In genomic region chr8:118144546-118144945, GRCm38 (mm10) we compare ENCODE assay signal across 27 mouse cellular contexts.
DNase-seq lines count a peak whose midpoint lies in the region; ATAC-seq and TF ChIP-seq lines count a peak whose summit lies in the region.
"Had no signal": no experiment of that assay in that cellular context is flagged by ENCODE, and none has a peak within 500 bp of the region (broad histone marks: within the 10 kb centered on the region; RNA-seq: fewer than 3 reads in every experiment).

No protein-coding gene starts in this region.

- H3K27ac ChIP-seq in embryonic facial prominence, embryonic 14.5 days (replicated peaks; ENCODE audit: low read depth, low read length): no peak overlapping the region
- no peak overlapping the region for H3K27ac ChIP-seq in embryonic facial prominence, embryonic 10.5 days (replicated peaks)
- no peak overlapping the region for H3K27ac ChIP-seq in left cerebral cortex, adult 2 months
- H3K27ac ChIP-seq: embryonic facial prominence, embryonic 12.5 days; forebrain, embryonic 12.5 days; heart, embryonic 13.5 days; kidney, embryonic 15.5 days; midbrain, embryonic 15.5 days; neural tube, embryonic 13.5 days; stomach, embryonic 15.5 days had no signal

- intact Hi-C loops in left cerebral cortex, postnatal 4 days (cut with DNase I): no loop called here
- intact Hi-C loops in left cerebral cortex, adult 2 months (cut with DNase I): no loop called here
- intact Hi-C loops in gastrocnemius, postnatal 14 days (cut with DNase I; ENCODE audit: low total_unique reads): no loop called here

- no peaks in the 10 kb centered on the region for H3K27me3 ChIP-seq in embryonic facial prominence, embryonic 14.5 days (replicated peaks; ENCODE audit: control insufficient read depth, insufficient read depth, low read length)
- H3K27me3 ChIP-seq in embryonic facial prominence, embryonic 10.5 days (replicated peaks; ENCODE audit: low read depth, poor library complexity, severe bottlenecking): no peaks in the 10 kb centered on the region
- H3K27me3 ChIP-seq: embryonic facial prominence, embryonic 12.5 days; forebrain, embryonic 12.5 days; heart, embryonic 13.5 days; kidney, embryonic 15.5 days; megakaryocyte, embryonic 14.5 days; midbrain, embryonic 15.5 days; neural tube, embryonic 13.5 days; stomach, embryonic 15.5 days had no signal

- DNase-seq in embryonic facial prominence, embryonic 14.5 days (ENCODE audit: low spot score): peak; percentile 10
- DNase-seq in embryonic facial prominence, embryonic 10.5 days (ENCODE audit: low spot score): no peak
- DNase-seq in left cerebral cortex, postnatal 4 days: peak; percentile 66
- DNase-seq in left cerebral cortex, adult 2 months (ENCODE audit: extremely low spot score in 1 of 2, low spot score in 2 of 2): no peak
- peak; percentile 7 for DNase-seq in cerebellum, adult 8-10 months
- DNase-seq in retina, embryonic 14.5 days (ENCODE audit: low spot score): peak; percentile 33
- no peak for DNase-seq in gastrocnemius, postnatal 4 days (ENCODE audit: low spot score in 2 of 2)
- no peak for DNase-seq in gastrocnemius, postnatal 14 days
- DNase-seq: adrenal gland, postnatal 14 days; gastrocnemius, postnatal 10 days; heart, adult 18-20 months; layer of hippocampus, adult 9-11 months; lung, adult 18-20 months; right cerebral cortex, adult 18-20 months; thymus, postnatal 25 days had no signal

- no peak overlapping the region for H3K4me3 ChIP-seq in embryonic facial prominence, embryonic 14.5 days (ENCODE audit: low read depth, low read length)
- no peak overlapping the region for H3K4me3 ChIP-seq in embryonic facial prominence, embryonic 10.5 days
- H3K4me3 ChIP-seq in left cerebral cortex, adult 2 months: no peak overlapping the region
- H3K4me3 ChIP-seq: embryonic facial prominence, embryonic 12.5 days; erythroblast, embryonic 14.5 days; forebrain, embryonic 12.5 days; heart, embryonic 13.5 days; kidney, embryonic 15.5 days; megakaryocyte, embryonic 14.5 days; midbrain, embryonic 15.5 days; myocyte; neural tube, embryonic 13.5 days; stomach, embryonic 15.5 days had no signal

- WGBS in embryonic facial prominence, embryonic 14.5 days: 56% methylated on average over 5 of the region's 5 CpGs
- WGBS in embryonic facial prominence, embryonic 10.5 days: 89% methylated on average over 5 of the region's 5 CpGs

- H3K9ac ChIP-seq in embryonic facial prominence, embryonic 14.5 days (ENCODE audit: low read depth, low read length): no peak overlapping the region
- H3K9ac ChIP-seq: embryonic facial prominence, embryonic 12.5 days; forebrain, embryonic 12.5 days; heart, embryonic 13.5 days; kidney, embryonic 15.5 days; midbrain, embryonic 15.5 days; neural tube, embryonic 13.5 days; stomach, embryonic 15.5 days had no signal

- H3K9me3 ChIP-seq in embryonic facial prominence, embryonic 14.5 days (ENCODE audit: control insufficient read depth, low read length): no peaks in the 10 kb centered on the region
- no peaks in the 10 kb centered on the region for H3K9me3 ChIP-seq in embryonic facial prominence, embryonic 10.5 days
- H3K9me3 ChIP-seq: embryonic facial prominence, embryonic 12.5 days; forebrain, embryonic 12.5 days; heart, embryonic 13.5 days; kidney, embryonic 15.5 days; midbrain, embryonic 15.5 days; neural tube, embryonic 13.5 days; stomach, embryonic 15.5 days had no signal

- no peak for TF ChIP-seq CTCF in left cerebral cortex, adult 2 months (IDR thresholded peaks at IDR 0.05)

- ATAC-seq in embryonic facial prominence, embryonic 14.5 days (ENCODE audit: low read depth): no peak
- ATAC-seq: intestine, postnatal 0 days; midbrain, embryonic 15.5 days had no signal

- H3K36me3 ChIP-seq in embryonic facial prominence, embryonic 14.5 days (ENCODE audit: control insufficient read depth, insufficient read depth, low read length): no peaks in the 10 kb centered on the region
- no peaks in the 10 kb centered on the region for H3K36me3 ChIP-seq in embryonic facial prominence, embryonic 10.5 days (replicated peaks)
- H3K36me3 ChIP-seq: embryonic facial prominence, embryonic 12.5 days; forebrain, embryonic 12.5 days; heart, embryonic 13.5 days; kidney, embryonic 15.5 days; midbrain, embryonic 15.5 days; neural tube, embryonic 13.5 days; stomach, embryonic 15.5 days had no signal

- peaks cover 3% of the 10 kb centered on the region; the same call in 1 of the 2 replicates for H3K4me1 ChIP-seq in embryonic facial prominence, embryonic 14.5 days (ENCODE audit: control insufficient read depth, insufficient read depth, low read length)
- H3K4me1 ChIP-seq in embryonic facial prominence, embryonic 10.5 days: peaks cover 3% of the 10 kb centered on the region; the same call in 1 of the 2 replicates
- H3K4me1 ChIP-seq: embryonic facial prominence, embryonic 12.5 days; kidney, embryonic 15.5 days; megakaryocyte, embryonic 14.5 days; stomach, embryonic 15.5 days had no signal

- no peak overlapping the region for H3K4me2 ChIP-seq in embryonic facial prominence, embryonic 14.5 days (ENCODE audit: low read depth, low read length)
- H3K4me2 ChIP-seq: embryonic facial prominence, embryonic 12.5 days; forebrain, embryonic 12.5 days; heart, embryonic 13.5 days; kidney, embryonic 15.5 days; liver, embryonic 11.5 days; midbrain, embryonic 15.5 days; neural tube, embryonic 13.5 days; stomach, embryonic 15.5 days had no signal

Comparison
In these comparisons a context has a peak if more than half of its experiments do, and no peak if none do; other contexts are left out.
1. DNase-seq: peak in embryonic facial prominence, embryonic 14.5 days (single experiment), left cerebral cortex, postnatal 4 days (single experiment), cerebellum, adult 8-10 months (single experiment) and retina, embryonic 14.5 days (single experiment); none in embryonic facial prominence, embryonic 10.5 days (single experiment), left cerebral cortex, adult 2 months (0 of 2), gastrocnemius, postnatal 4 days (0 of 2) and gastrocnemius, postnatal 14 days (single experiment).